Mouse (Mus musculus) CH12.LX (cell line): ENCODE measurements around the gene Col6a6.

ENCODE experiments used
- CHD1 ChIP-seq: IDR thresholded peaks from 2 replicates; pipeline ENCODE4 v1.6.1; 2012; ENCODE audit warnings: low read depth, low read length, improper control_type of control experiment, inconsistent platforms
- CTCF ChIP-seq, 2 experiments: IDR thresholded peaks in 1 of 2; conservative IDR thresholded peaks in 1 of 2; 2 replicates each; pipeline ENCODE4 v1.5.1; 2011 to 2012; ENCODE audit warnings: low read depth in 2 of 2, low read length in 2 of 2, improper control_type of control experiment in 1 of 2, inconsistent platforms in 1 of 2, mild to moderate bottlenecking in 1 of 2, moderate library complexity in 1 of 2

DNA sequence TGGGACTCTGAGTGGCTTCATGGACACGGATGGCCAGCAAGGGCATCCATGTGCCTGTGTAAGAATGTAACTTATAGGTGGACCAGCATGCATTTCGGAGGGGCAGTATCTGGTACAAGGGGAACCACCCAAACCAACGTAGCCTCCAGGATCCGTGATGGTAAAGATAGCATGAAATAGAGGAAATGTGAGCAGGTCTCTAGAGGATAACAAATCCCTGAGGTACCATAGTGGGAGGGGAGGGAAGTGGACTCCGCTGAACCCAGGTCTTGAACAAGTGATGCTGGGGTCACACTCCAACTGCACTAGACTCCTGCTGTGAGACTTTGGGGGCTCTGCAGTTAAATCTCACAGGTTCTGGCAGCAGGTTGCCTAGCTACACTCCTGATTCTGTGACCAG, 27.7 kb downstream of the Col6a6 start:
- no peak for TF ChIP-seq CTCF (conservative IDR thresholded peaks at IDR 0.05 in 1 of 2, IDR thresholded peaks at IDR 0.05 in 1 of 2; ENCODE audit: low read depth in 2 of 2, low read length in 2 of 2)
- TF ChIP-seq CHD1 = no peak
